Mouse (Mus musculus) forelimb bud, embryonic 11.5 days (tissue): Measurements from ENCODE around the gene Eif3k.

Experiments used
- DNase-seq: peaks from one replicate; pipeline ENCODE4 v3.0.0-alpha.2; 2012; ENCODE audit warnings: low read depth, low spot score

The Eif3k gene

DNA sequence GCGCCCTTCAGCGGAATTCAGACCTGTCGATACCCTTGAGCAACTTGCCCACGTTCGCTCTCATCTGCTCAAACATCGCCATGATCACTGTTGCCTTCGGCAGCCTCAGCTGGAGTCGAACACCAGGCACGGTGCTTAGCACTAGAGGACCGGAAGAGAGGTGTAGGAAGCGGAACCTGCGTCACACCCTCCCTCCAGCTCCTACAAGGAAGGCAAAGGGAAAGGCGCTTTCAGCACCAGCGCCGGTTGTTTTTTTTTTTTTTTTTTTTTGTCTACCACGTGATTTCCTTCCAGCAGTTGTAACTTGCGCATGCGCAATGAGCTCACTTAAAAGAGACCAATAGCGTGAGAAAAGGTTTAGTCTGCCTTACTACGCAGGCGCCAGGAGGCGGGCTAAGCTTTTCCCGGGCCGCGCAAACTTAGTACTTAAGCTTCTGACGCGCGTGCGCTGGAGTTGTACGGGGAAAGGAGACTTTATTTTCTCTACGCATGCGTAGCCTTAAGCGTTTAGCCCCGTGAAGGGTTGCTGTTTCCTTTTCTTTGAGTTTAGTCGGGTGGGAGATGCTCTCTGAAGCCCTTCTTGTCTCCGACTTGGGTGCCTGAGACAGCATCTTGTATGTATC, at the start of gene Eif3k, which contains the start of gene Map4k1:
Gene Eif3k, minus strand, starts transcription at position 214 of the 623 bp plus-strand sequence.
Gene Map4k1, plus strand, starts transcription at position 400 of the 623 bp plus-strand sequence.
- DNase-seq, result peak; percentile 100

DNA sequence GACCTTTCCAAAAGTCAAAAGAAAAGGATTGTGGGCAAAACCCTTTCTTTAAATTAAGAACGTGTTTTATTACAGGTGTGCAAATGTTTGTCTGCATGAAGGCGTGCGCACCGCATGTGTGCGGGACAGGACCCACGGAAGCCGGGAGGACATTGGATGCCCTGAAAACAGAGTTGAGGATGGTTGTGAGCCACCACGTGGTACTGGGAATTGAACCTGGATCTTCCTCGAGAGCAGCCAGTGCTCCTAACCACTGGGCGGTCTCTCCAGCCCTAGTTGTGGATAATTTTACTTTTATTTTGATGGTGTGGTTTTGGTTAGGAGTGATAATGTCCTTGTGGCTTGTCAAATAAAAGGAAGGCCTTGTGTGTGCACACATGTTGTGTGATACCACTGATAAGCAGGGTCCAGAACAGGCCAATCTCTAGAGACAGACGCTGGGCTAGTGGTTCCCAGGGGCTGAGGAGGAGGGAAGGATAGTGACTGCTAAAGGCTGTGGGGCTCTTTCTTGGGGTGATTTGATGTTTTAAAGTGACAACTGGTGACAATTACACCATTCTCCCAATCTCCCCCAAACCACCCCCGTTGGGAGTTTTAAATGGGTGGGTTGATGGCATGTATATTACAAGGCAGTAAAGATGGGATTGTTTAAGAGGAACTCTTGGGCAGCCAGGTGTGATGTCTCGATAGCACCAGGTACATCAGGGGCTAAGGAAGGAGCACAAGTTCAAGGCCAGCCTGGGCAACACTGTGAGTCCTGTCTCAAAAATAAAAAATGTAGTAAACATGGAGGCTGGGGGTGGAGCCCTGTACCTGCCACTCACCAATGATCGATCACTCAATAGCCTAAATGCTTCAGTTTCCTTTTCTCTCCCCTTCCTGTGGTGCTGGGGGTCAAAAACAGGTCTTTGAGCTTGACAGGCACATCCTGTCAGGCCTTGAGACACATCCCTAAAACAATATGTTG, 48.3 kb upstream of the Eif3k start:
- DNase-seq, result no peak

DNA sequence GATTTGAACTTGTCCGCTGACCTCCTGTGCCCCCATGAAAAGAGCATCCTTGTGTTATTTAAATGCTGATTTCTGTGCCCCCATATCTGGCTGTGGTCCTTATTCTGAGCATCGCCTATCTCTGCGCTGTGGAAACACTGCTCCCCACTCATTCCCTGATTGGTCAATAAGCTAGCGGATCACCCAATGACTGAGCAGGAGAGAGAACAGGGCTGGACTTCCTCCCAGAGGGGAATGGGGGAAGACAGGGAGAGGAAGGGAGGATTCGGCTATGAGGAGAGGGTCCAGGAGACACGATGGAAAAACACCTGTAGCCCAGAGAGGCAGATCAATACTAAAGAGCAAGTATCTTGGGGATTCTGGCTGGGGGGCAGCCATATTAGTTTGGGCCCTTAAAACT, 47.1 kb upstream of the Eif3k start:
- DNase-seq, result no peak

DNA sequence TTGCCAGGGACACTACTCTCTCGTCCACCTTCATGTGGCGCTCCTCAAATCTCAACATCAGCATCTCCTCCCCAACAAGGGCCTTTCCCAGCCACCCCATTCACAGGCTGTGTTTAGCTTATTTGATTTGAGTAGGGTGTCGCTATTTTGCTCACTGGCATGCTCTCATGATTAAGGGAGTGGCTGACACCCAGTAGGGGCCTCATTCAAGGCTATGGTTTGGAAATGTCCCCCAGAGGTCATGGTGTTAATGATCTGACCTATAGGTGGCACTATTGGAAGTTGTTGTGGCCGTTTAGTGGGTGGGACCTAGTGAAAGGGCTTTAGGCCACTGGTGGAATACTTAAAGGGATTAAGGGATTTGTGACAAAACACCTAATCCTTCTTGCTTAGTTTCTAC, 45.1 kb upstream of the Eif3k start:
- DNase-seq, result no peak

DNA sequence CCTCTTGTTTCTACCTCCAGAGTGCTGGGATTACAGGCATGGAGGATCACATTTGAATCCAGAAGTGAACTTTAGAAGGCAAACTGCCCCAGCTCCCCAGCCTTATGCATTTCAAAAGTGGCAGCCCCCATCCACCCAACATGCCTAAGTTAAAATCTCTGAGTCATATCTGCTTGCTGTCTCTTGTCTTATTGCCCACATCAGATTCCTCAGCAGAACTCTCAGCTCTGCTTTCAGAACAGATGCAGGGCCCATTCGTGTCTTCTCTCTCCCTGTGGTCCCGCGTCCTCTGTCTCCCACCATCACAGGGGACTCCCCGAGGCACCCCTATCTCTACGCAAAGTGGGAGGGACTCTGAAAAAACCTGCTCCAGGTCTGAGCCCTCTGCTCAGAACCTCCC, 44.5 kb upstream of the Eif3k start:
- no peak for DNase-seq

DNA sequence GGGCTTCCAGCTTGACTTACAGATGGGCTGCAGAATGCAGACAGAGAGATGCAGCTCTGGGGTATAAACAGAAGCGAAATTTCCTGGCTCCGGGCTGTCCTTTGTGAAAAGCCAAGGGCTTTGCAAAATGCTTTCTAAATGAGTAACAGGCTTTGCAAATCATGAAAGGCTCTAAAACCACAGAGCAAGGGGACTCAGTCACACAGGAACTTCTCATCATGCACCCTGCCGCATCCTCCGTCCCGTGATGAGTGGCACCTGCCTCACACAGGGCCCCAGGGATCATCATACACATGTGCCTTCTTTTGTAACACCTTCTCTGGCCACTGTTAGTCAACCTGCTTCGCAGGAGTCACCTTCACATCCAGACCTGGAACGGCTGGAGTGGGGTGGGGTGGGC, 43.9 kb upstream of the Eif3k start:
- DNase-seq, result no peak

DNA sequence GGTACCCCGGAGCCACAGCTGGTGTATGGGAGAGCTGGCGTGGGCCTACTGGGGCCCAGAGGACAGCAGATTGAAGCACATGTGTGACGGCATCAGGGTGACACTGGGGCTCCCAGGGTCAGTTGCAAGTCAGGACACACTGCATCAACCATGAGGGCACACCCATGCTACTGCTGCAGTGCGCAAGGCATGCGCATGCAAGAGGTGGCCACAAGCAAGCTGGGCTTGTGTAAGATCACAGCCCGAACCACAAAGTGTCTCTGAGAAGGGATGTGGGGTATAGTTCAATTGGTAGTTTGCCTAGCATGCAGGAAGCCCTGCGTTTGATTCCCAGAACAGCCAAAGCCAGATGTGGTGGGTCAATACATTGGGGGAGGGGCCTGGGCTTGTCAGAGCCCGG, 41.9 kb upstream of the Eif3k start:
- no peak for DNase-seq

DNA sequence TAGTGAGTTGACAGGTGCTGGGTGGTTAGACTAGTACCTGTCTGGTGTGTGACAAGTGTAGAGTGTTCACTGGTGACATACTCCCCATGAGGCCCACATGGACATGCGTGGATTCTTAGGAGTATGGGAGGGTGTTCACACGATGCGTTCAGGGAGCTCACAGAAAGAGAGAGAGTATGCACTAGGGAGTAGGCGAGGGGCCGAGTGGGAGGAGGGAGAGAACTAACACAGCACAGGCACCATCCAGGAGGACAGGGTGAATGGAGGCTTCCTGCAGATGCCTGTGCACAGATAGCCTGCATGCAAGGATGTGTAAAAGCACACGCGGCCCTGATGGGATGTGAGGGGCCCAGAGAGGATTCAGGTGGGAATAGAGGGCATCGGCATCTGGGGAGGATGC, 40.8 kb upstream of the Eif3k start:
- DNase-seq, result no peak

DNA sequence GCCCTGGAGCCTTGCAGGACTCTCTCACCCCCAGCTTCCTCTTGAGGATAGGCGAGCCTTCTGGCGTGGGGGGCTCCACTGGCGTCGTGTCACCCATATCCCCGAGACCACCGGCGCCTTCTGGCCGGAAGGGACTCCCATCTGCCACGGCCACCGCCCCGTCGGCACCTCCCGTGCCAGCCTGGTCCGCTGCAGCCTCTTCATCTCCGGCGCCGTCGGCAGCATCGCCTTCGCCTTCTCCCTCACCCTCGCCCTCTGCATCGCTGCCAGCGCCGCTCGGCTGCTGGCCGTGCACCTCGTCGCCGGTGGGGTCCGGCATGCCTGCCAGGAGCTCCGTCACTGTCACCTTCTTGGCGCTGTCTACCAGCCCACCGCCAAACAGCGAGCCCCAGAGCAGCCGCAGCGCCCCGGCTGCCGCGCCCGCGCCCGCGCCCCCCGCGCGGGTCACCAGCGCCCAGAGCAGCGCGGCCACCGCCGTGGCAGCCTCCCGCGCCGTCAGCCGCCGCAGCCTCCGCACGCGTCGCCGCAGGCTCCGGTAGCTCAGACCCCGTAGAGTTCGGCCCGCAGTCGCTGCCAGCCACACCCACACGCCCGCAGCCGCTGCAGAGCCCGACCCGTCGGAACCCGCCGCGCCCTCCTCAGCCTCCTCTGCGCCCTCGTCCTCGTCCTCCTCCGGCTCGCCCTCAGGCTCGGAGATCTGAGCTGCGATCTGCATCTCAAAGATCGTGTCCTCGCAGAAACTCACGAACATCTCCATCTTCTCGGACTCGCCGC, 38.0 kb upstream of the Eif3k start:
- DNase-seq, result no peak

DNA sequence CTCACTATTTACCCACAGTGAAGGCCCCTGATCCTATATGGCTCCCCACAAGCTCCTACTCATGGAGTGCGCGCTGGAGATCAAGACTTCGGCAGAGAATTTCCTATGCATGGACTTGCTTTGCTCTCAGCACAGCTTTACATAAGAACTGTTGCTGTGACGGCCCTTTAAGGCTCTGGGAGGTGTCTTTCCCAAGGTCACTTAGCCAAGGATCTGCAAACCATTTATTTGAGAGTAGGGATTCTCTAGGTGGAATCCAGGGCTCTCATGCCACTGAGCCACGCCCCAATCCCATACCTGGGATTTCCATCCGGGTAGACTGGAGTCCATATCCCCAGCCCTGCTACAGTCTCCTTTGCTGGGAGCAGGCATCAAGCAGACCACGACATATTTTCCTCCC, 35.6 kb upstream of the Eif3k start:
- no peak for DNase-seq

DNA sequence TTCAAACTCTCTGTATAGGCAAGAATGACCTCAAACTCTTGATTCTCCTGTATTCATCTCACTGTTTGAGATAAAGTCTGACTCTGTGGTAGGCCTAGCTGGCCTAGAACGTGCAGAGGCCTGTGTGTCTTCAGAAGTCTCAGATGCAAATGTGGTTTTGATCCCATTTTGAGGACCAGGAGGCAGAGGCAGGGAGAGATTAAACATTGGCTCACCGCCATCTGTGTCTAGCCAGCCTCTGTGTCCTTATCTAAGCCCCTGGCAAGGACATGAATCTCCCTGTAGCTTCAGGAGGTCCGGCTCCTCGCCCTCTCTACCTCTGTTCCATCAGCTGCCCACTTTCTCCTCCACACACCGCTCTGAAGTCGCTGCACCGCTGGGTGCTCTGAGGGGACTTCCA, 34.8 kb upstream of the Eif3k start:
- no peak for DNase-seq

DNA sequence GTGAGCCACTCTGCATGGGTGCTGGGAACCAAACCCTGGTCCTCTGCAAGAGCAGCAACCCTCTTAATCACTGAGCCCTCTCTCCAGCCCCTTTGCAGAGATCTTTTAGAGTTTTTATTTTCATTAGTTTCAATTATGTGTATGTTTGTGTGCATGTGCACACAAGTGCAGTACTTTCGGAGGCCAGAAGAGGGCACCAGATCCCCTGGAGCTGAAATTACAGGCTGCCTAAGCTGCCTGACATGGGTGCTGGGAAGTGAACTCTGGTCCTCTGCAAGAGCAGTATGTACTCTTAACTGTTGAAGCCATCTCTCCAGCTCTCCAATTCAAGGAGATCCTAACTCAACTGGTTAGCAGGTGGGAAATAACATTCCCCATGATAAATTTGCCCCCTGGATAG, 33.3 kb upstream of the Eif3k start:
- DNase-seq, result no peak

DNA sequence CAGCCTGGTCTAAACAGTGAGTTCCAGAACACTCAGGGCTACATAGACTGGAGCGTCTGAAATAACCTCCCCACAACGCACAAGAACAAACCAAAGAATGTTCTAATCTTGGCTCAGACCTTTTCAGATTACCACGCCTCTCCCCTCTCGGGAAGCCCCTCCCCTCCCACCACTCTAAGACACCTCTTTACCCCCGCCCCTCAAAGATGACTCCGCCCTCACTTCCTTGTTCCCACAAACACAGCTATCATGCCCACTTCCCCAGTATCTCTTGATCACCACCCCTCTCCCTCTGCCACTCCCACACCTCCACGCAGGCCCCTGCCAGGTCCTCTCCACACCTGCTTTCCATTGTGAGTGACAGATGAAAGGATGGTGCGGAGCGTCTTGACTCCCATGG, 27.1 kb upstream of the Eif3k start:
- DNase-seq, result no peak

DNA sequence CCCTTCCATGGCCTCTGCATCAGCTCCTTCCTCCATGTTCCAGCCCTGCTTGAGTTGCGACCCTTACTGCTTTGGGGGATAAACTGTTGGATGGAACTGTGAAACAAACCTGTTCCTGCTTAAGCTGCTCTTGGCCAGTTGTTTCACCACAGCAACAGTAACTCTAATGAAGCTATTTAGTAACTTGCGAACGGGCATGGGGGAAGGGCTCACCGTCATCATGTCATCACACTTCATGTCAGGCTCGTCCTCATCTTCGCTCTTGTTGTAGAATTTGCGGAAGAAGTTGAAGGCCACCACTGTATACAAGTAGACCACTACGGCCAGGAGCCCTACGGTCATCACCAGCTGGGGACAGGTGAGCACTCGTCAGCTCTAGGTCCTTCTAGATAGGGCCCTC, 26.5 kb upstream of the Eif3k start:
- DNase-seq, result no peak

DNA sequence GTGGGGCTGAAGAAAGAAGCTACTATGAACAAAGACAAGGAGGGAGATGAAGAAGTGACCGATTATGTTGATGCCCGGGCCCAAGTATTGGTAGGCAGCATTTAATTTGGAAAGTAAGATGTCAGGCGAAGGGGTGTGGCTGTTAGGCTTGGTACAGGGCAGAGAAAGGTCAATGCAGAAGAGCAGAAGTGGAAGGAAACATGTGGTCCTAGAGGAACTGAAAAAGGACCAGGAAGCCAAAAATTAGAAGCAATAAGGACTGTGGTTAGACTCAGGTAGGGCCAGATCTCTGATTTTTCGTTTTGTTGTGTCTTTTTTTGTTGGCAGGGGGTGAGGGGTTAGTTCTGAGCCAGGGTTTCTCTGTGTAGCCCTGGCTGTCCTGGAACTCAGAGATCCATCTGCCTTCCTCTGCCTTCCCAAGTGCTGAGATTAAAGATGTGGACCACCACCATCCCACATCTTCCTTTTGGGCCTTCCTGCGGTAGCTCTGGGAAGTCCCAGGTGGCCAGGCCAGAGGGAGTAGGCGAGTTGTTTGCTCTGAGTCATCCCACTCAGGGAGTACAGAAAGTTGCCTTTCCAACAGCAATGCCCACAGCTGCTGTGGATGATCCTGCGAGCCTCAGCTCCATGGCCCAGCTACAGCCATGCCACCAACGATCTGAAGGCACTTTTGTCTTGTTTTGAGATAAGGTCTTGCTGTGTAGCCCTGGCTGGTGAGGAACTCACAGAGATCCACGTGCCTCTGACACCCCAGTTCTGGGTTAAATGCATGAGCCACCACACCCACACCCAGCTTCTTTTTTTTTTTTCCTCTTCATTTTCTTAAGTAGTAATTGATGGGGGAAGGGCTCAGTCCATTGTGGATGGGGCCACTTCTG, 25.8 kb upstream of the Eif3k start:
- no peak for DNase-seq

DNA sequence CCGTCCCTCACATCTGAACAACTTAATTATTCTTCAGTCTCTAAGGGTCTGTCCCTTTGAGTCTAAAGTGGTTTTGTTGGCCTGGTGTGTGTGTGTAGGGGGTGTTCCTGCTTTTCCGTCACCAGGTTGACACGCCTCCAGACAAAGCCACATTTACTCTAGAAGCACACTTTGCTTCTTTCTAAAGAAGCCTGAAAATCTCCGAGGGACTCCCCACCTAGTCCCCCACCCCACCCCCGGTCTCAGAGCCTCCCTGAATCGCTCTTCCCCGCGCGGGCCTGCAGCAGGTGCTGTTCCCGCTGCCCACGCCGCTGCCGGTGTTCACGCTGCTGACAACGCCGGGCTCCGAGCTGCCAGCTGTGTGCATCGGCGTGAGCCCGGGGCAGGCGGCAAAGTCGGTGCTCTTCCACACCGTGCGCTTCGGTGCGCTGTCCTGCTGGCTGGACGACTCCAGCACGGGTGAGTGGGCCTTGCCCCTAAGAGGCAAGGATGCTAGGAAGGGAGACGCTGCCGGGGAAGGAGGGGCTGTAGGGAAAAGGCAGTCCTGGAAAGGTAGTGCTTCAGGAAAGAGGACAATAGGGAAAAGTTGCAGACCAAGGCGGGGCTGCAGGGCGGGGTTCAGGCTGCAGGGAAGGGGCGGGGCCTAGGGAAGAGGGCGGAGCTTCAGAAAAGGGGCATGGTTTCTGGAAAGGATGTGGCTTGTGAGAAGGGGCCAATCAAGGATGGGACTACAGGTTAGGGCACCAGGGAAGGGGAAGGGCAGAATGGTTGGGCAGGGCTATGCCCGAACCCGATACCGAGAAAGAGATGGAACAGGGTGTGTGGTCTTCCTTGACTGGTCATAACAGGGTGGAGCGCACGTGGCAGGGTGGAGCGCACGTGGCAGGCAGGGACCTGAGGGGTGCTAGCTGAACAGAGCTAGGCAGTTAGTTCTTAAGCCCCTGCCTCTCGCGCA, 19.3 kb upstream of the Eif3k start:
- peak; percentile 86 for DNase-seq

DNA sequence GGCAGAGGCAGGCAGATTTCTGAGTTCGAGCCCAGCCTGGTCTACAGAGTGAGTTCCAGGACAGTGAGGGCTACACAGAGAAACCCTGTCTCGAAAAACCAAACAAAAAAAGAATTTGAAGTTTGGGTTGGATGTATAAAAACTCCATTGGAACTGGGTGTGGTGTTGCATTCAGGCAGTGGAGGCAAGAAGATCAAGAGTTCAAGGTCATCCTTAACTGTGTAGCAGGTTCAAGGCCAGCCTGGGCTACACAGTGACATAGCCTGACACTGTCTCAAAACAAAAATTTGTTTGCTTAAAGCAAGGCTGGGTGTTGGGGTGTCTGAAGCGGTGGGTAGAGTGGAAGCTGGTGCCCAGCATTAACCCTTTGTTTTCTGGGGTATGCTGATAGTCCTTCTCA, 11.7 kb upstream of the Eif3k start:
- DNase-seq, result no peak

DNA sequence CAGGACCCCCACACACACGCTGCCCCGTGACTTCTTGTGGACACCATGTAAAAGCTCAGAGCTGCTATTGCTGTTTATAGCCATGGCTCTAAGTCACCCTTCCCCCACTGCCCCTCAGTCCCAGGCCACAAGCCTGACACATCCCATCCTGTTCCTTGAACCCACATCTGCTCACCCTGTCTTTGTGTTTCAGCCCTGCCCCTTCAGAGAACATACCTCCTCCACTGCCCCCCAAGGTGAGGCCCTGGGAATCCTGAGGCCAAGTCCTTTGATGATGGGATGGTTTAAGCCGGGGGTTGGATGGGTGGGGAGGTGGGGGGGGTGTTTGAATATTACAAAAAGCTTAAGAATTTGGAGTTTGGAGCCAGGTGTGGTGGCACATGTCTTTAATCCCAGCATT, 11.3 kb upstream of the Eif3k start:
- DNase-seq, result no peak

DNA sequence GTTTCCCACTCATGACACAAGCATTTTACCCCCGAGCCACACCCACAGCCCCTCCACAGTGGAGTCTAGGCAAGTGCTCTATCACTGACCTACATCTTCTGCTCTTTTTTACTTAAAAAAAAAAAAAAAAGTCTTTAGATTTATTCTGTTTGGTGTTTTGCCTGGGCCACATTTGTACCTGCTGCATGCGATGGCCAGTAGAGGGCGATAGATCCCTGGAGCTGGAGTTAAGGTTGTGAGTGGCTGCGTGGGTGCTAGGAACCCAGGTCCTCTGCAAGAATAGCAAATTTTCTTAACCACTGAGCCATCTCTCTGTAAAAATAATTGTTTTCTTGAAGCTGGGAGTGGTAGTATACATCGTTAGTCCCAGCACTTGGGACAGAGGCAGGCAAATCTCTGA, 10.0 kb upstream of the Eif3k start:
- no peak for DNase-seq

DNA sequence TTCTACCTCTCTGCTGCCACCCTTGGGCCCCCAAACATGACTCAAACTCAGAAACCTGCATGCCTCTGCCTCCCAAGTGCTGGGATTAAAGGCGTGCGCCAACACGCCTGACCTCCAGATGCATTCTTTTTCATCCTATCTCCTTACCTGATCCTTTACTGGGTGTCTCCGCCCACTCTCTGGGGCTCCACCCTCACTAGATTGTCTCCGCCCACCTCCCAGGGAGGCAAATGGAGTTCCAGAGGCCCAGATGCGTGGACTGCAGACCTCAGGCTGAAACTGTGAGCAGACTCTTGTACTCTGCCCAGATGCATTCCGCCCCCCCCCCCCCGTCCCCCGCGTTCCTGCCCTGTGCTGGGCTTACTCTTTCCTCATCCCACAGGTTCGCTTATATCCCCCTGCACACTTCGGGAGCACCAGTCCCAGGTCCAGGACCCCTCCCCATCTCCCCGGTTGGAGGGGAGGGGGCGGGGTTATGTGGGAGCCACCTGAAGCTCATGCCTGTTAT, 9.2 kb upstream of the Eif3k start:
- DNase-seq, result no peak
